Mouse (Mus musculus) heart, embryonic 15.5 days (tissue): ENCODE measurements around the gene Idh2. TPM values are rescaled to one million over a fixed set of nuclear protein-coding genes. Genes with fewer than 3 reads are reported as not detected.

Experiments
- ATAC-seq: fragments of 200-750 bp; cut with Nextera tagmentation; replicated peaks from 2 replicates; pipeline ENCODE4 v1.8.0; 2017; ENCODE audit warnings: low read depth, moderate TSS enrichment; ENCODE audit not compliant: insufficient number of reproducible peaks, insufficient read depth, low FRiP score
- H3K27ac ChIP-seq: fragments of 300-500 bp; sonication (generic); 2 replicates; pipeline ENCODE4 v1.5.1; 2015; ENCODE audit warnings: mild to moderate bottlenecking, inconsistent platforms
- H3K27me3 ChIP-seq: fragments of 300-500 bp; sonication (generic); 2 replicates; pipeline ENCODE4 v1.6.1; 2015; ENCODE audit warnings: inconsistent platforms
- H3K36me3 ChIP-seq: fragments of 300-500 bp; sonication (generic); 2 replicates; pipeline ENCODE4 v1.6.1; 2015; ENCODE audit warnings: mild to moderate bottlenecking, inconsistent platforms
- H3K4me1 ChIP-seq: fragments of 300-500 bp; sonication (generic); replicated peaks from 2 replicates; pipeline ENCODE4 v1.6.1; 2015; ENCODE audit warnings: inconsistent platforms
- H3K4me2 ChIP-seq: fragments of 300-500 bp; sonication (generic); 2 replicates; pipeline ENCODE4 v1.6.1; 2015; ENCODE audit warnings: inconsistent platforms, mild to moderate bottlenecking, moderate library complexity
- H3K4me3 ChIP-seq: fragments of 300-500 bp; sonication (generic); 2 replicates; pipeline ENCODE4 v1.5.1; 2015; ENCODE audit warnings: mild to moderate bottlenecking, inconsistent platforms
- H3K9ac ChIP-seq: fragments of 300-500 bp; sonication (generic); 2 replicates; pipeline ENCODE4 v1.6.1; 2015; ENCODE audit warnings: mild to moderate bottlenecking, inconsistent platforms
- H3K9me3 ChIP-seq: fragments of 300-500 bp; sonication (generic); replicated peaks from 2 replicates; pipeline ENCODE4 v1.6.1; 2016; ENCODE audit warnings: inconsistent platforms
- WGBS: fragments of 180-500 bp; shearing (Covaris S2); methylation state at CpG from one replicate; pipeline ENCODE4 v1.1.7; 2015; ENCODE audit warnings: mixed read lengths; 5-methylcytosine and 5-hydroxymethylcytosine counted together
- polyA plus RNA-seq: library from polyadenylated mRNA; unstranded; fragments of >200 nt; fragmentation: Nextera tagmentation; extraction: Ambion mirVana; gene quantifications from 2 replicates; pipeline ENCODE4 v1.2.1, GENCODE M21; 2015

Gene Idh2
- polyA plus RNA-seq: 2,234 and 2,284 TPM in 2 replicates

DNA sequence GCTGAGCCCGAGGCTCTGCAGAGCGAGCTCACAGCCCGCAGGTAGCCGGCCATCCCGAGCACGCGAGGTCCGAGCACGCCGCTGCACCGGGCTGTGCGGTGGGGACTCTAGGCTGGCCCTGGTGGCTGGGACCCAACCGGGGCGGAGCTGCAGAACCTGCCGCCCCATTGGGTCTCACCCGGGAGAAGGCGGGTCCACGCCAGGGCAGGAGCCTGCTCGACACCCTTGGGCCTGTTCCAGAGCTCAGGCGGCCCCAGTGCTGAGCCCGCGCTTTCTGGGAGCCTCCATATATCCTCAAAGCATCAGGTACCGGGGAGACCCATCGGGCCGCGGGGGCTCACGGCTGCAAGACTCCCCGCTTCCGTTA lies at the start of gene Idh2:
Gene Idh2 (minus strand): TSS at position 169 of the 367 bp plus-strand sequence.
- peaks cover 10% of the 10 kb centered on the region; the same call in 1 of the 2 replicates for H3K36me3 ChIP-seq
- no peaks in the 10 kb centered on the region for H3K9me3 ChIP-seq
- under 1% methylated on average over 29 of the region's 29 CpGs for WGBS
- peak within 1 kb of the TSS; percentile 100 for H3K27ac ChIP-seq
- H3K4me2 ChIP-seq: peak within 1 kb of the TSS; percentile 88
- ATAC-seq: peak; percentile 95
- no peaks in the 10 kb centered on the region for H3K27me3 ChIP-seq
- H3K9ac ChIP-seq: peak within 1 kb of the TSS; percentile 99
- peak within 1 kb of the TSS; percentile 86 for H3K4me3 ChIP-seq
- H3K4me1 ChIP-seq: peaks cover 68% of the 10 kb centered on the region

DNA sequence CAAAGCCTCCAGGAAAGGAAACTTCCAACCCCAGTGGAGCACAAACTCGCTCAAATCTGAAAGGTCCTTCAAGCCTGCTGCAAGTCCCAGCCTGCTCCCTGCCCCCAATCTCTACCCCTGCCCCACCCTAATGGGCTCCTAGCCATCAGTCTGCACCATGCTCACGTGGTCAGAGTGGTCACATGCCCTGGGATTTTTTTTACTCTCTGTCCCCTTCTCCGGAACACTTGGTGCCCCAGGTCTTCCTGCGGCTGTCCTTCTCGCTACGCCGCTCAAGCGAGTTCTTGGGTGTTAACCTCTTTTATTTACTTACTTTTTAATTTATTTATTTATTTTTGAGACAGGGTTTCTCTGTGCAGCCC lies 45.7 kb upstream of the Idh2 start:
- Histone ChIP-seq H3K27me3 (0 out of 2 replicates have a peak, but pooled peaks cover 3% of the 10 kb centered on the region), H3K4me1 (peaks cover 24% of the 10 kb centered on the region), H3K9me3 (no peaks in the 10 kb centered on the region), H3K4me2 (no peak overlapping the region), H3K36me3 (no peaks in the 10 kb centered on the region), H3K27ac (peak overlapping the region; percentile 37), H3K4me3 (no peak overlapping the region), H3K9ac (no peak overlapping the region)
- WGBS: 69% methylated on average over 8 of the region's 8 CpGs
- ATAC-seq: peak; percentile 68; the same call in 1 of the 2 replicates

DNA sequence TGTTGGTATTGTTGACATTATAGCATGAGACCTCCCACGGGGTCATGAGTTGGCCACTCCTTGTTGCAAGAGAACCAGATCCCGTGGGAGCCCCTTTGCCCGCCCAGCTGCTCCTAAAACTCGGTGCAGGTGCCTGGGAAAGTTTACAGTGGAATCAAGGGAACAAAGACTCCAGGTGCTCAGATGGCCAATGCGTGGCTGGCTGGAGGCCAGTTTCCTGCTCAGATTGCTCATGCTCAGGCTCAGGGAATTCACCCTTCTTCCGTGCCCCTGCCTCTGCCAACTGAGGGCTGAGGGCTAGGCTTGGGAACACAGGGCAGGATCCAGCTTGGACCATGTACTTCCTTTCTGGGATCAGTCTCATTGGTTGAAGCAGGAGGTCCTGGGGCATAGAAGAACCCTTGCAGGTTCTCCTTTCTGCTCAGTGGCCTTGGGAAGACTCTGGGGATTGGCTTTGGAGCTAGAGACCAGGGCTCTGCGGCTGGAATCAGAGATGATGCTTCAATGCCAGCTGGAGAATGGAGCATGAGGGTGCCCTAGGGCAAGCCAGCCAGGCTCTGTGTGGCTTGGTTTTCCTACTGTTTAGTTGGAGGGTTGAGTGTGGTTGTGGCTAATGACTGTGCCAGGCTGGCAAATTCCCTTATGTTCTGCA lies 45.2 kb upstream of the Idh2 start:
- Histone ChIP-seq H3K4me2 (0 out of 2 replicates have a peak overlapping the region, but pooled peaks have one; percentile 5), H3K36me3 (no peaks in the 10 kb centered on the region), H3K4me1 (peaks cover 24% of the 10 kb centered on the region), H3K9ac (no peak overlapping the region), H3K27ac (peak overlapping the region; percentile 37), H3K4me3 (no peak overlapping the region), H3K9me3 (no peaks in the 10 kb centered on the region), H3K27me3 (0 out of 2 replicates have a peak, but pooled peaks cover 2% of the 10 kb centered on the region)
- 54% methylated on average over 7 of the region's 7 CpGs for WGBS
- ATAC-seq: 0 out of 2 replicates have a peak, but pooled peaks have one; percentile 10

DNA sequence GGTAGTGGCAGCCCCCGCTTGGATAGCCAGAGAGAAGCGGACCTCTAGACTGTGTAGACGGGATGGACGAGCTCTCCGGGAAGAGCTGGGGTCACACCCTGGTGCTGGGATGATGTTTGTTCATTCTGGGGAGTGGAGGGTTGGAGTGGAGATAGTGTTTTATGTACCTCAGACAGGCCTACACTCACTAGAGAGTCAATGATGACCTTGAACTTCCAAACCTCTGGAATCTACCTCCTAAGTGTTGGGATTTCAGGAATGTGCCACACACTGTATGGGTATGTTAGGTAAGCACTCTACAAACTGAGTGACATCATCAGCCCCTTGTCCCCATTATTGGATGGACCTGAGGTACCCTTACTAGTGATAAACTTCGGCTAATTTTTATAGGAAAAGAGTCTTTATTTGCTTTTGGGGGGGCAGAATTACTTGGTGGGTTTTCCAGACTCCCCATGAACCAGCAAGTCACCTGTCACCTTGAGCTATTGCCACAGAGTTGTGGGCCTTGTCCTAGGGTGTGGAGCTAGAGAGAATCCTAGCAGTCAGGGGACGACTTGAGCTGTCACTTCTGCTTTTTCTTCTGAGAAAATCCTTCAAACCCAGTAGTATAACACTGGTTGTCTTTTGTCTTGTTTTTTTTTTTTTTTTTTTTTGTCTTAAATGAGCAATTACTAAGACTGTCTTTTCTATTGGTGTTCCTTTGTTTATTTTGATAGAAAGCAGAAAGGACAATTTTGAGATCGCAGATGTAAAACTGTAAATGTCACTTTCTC lies 43.5 kb upstream of the Idh2 start:
- no peak for ATAC-seq
- Histone ChIP-seq H3K9ac (no peak overlapping the region), H3K4me3 (no peak overlapping the region), H3K27ac (no peak overlapping the region), H3K36me3 (no peaks in the 10 kb centered on the region), H3K27me3 (no peaks in the 10 kb centered on the region), H3K4me1 (peaks cover 24% of the 10 kb centered on the region), H3K4me2 (no peak overlapping the region), H3K9me3 (no peaks in the 10 kb centered on the region)
- WGBS: 82% methylated on average over 8 of the region's 8 CpGs

DNA sequence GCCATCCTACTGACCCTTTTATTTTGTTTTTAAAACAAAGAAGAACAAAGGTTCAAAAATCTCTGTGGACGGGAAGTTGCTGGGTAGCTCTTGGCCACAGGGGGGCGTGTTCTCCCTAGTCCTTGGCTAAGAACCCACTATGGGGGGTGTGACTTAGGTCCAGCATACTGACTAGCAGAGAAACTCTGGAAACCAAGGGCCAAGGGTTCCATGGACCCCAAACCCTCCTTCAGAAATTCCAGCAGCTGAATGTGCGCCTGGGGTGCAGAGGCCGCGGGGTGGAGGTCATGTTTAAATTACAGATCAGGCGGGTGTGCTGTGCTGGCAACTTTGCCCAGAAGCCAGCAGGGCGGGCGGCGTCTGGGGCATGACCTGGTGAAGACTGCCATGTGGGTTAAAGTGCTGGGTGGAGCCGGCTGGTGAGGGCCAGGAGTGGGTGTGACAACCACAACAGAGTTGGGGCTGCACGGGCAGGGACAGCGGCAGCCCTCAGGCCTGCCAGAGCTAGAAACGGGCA lies 41.6 kb upstream of the Idh2 start:
- Histone ChIP-seq H3K4me3 (no peak overlapping the region), H3K4me2 (no peak overlapping the region), H3K36me3 (no peaks in the 10 kb centered on the region), H3K9me3 (no peaks in the 10 kb centered on the region), H3K9ac (no peak overlapping the region), H3K27me3 (no peaks in the 10 kb centered on the region), H3K4me1 (peaks cover 24% of the 10 kb centered on the region), H3K27ac (no peak overlapping the region)
- no peak for ATAC-seq
- 62% methylated on average over 13 of the region's 13 CpGs for WGBS

DNA sequence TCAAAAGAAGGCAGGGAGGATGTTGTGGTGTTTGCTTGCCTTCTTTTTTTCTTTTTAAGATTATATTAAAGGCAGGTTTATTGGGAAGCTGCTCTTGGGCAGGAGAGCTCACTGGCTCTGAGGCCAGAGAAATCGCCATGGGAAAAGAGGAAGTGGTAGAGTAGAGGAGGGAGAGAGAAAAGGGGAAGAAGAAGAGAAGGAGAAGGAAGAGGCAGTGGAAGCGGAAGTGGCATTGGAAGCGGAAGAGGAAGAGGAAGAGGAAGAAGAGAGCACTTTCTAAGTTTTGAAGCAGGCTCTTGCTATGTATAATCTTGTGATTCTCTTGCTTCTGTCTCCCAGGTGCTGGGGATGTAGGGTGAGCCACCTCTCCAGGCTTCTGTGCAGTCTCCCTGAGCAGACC lies 39.5 kb upstream of the Idh2 start:
- no peak overlapping the region for H3K4me3 ChIP-seq
- WGBS: 72% methylated on average over 3 of the region's 3 CpGs
- H3K4me1 ChIP-seq: peaks cover 9% of the 10 kb centered on the region
- no peaks in the 10 kb centered on the region for H3K9me3 ChIP-seq
- no peak overlapping the region for H3K4me2 ChIP-seq
- H3K27me3 ChIP-seq: no peaks in the 10 kb centered on the region
- no peak overlapping the region for H3K9ac ChIP-seq
- no peak for ATAC-seq
- no peak overlapping the region for H3K27ac ChIP-seq
- H3K36me3 ChIP-seq: no peaks in the 10 kb centered on the region

DNA sequence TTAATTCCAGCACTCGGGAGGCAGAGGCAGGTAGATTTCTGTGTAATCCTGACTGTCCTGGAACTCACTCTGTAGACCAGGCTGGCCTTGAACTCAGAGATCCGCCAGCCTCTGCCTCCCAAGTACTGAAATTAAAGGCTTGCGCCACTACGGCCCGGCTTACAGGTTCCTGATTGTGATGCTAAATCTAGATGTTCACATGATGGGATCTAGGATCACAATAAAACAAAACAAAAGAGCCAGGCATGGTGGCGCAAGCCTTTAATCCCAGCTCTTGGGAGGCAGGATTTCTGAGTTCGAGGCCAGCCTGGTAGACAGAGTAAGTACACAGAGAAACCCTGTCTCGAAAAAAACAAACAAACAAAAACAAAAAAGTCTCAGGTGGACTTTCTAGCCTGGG lies 37.6 kb upstream of the Idh2 start:
- no peak for ATAC-seq
- no peaks in the 10 kb centered on the region for H3K9me3 ChIP-seq
- H3K27me3 ChIP-seq: no peaks in the 10 kb centered on the region
- no peak overlapping the region for H3K4me2 ChIP-seq
- no peak overlapping the region for H3K9ac ChIP-seq
- 89% methylated on average over 8 of the region's 8 CpGs for WGBS
- H3K36me3 ChIP-seq: no peaks in the 10 kb centered on the region
- H3K27ac ChIP-seq: no peak overlapping the region
- H3K4me3 ChIP-seq: no peak overlapping the region
- H3K4me1 ChIP-seq: peaks cover 14% of the 10 kb centered on the region

DNA sequence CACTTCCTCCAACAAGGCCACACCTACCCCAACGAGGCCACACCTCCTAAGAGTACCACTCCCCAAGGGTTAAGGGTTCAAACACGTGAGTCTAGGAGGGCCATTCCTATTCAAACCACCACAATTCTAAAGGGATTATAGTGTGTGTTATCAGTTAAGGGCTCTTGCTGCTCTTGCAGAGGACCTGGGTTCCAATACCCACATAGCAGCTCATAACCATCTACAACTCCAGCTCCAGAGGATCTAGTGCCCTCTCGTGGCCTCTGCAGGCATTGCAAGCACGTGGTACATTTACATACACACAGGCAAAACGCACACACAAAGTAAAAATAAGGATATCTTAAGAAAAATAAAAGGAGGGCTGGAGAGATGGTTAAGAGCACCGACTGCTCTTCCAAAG lies 37.0 kb upstream of the Idh2 start:
- no peaks in the 10 kb centered on the region for H3K36me3 ChIP-seq
- H3K27me3 ChIP-seq: no peaks in the 10 kb centered on the region
- H3K4me2 ChIP-seq: no peak overlapping the region
- H3K4me1 ChIP-seq: peaks cover 14% of the 10 kb centered on the region
- H3K4me3 ChIP-seq: no peak overlapping the region
- ATAC-seq: no peak
- no peak overlapping the region for H3K9ac ChIP-seq
- no peaks in the 10 kb centered on the region for H3K9me3 ChIP-seq
- WGBS: 59% methylated on average over 6 of the region's 6 CpGs
- H3K27ac ChIP-seq: no peak overlapping the region

DNA sequence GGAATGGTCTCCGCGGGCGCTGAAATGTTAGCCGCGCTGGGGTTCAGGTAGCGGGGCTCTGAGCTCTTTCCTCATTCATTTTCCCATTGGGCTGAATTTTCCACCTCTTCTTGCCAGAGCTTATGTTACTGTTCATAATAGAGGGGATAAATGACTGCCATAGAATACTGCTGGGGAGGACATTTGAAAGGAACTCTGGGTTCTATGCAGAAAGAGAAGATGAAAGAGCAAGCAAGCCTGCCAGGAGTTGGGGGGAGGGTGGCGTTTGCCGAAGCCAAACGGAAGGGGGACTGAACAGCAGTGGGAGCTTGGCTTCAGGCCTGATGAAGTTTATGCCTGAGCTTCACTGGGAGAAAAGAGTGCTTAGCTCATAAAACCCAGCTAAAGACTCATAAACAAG lies 34.2 kb upstream of the Idh2 start:
- Histone ChIP-seq H3K27ac (no peak overlapping the region), H3K9me3 (no peaks in the 10 kb centered on the region), H3K4me2 (no peak overlapping the region; the same call in 1 of the 2 replicates), H3K36me3 (no peaks in the 10 kb centered on the region), H3K9ac (no peak overlapping the region), H3K4me3 (no peak overlapping the region), H3K4me1 (peaks cover 9% of the 10 kb centered on the region; the same call in 1 of the 2 replicates), H3K27me3 (no peaks in the 10 kb centered on the region)
- WGBS: 59% methylated on average over 9 of the region's 9 CpGs
- ATAC-seq: no peak

DNA sequence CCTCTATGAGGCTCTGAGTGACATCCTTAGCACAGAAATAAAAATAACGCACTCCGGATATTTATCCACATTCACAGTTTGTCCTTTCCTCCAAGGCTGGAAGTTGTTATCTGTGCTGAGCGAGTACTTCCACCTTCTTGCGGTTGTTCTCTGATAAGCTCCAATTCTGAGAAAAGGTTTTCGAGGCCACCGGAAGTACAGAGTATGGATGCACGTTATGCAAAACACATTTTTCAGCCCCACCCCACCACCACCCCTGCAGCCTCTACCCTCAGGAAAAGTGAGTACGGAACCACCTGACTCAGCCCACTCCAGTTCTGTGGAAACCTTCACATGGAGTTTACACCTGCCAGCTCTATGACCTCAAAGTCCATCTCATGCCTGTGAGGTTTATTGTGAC lies 30.9 kb upstream of the Idh2 start:
- ATAC-seq: no peak
- H3K9ac ChIP-seq: no peak overlapping the region
- no peak overlapping the region for H3K4me3 ChIP-seq
- H3K4me2 ChIP-seq: no peak overlapping the region
- no peak overlapping the region for H3K27ac ChIP-seq
- H3K27me3 ChIP-seq: no peaks in the 10 kb centered on the region
- H3K4me1 ChIP-seq: peaks cover 16% of the 10 kb centered on the region
- WGBS: 57% methylated on average over 8 of the region's 8 CpGs
- no peaks in the 10 kb centered on the region for H3K36me3 ChIP-seq
- no peaks in the 10 kb centered on the region for H3K9me3 ChIP-seq

DNA sequence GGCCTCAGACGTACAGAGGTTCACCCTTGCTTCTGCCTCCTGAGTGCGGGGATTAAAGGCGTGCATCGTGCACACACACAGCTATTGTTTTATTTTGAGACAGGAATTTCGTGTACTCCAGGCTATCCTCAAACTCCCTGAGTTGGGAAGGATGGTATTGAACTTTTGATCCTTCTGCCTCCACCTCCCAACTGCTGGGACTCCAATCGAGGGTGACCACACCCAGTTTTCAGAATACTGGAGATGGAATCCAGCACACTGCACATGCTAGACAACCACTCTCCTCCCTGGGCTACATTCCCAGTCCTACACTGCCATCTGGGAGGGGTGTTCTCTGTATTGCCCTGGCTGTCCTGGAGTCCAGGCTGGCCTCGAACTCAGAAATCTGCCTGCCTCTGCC lies 29.5 kb upstream of the Idh2 start:
- WGBS: 86% methylated on average over 7 of the region's 7 CpGs
- no peaks in the 10 kb centered on the region for H3K36me3 ChIP-seq
- H3K4me3 ChIP-seq: no peak overlapping the region
- H3K4me1 ChIP-seq: peaks cover 18% of the 10 kb centered on the region
- no peak overlapping the region for H3K27ac ChIP-seq
- no peaks in the 10 kb centered on the region for H3K9me3 ChIP-seq
- no peak overlapping the region for H3K4me2 ChIP-seq
- no peak overlapping the region for H3K9ac ChIP-seq
- no peaks in the 10 kb centered on the region for H3K27me3 ChIP-seq
- ATAC-seq: no peak
